In genomic region chr3:95985209-95986000, GRCm38 (mm10) we compare ENCODE assay signal across 8 mouse cellular contexts. TPM values are rescaled to one million over a fixed set of nuclear protein-coding genes. Genes with fewer than 3 reads are reported as not detected.
DNase-seq lines count a peak whose midpoint lies in the region; ATAC-seq and TF ChIP-seq lines count a peak whose summit lies in the region.

No protein-coding gene starts in this region.

- peak overlapping the region; percentile 47 for H3K4me2 ChIP-seq in heart, embryonic 12.5 days
- peak overlapping the region; percentile 43 for H3K4me2 ChIP-seq in kidney, postnatal 0 days (ENCODE audit: low read length)
- H3K4me2 ChIP-seq in lung, postnatal 0 days (replicated peaks; ENCODE audit: low read depth, low read length), result peak overlapping the region; percentile 42

- peak overlapping the region; percentile 53 for H3K4me3 ChIP-seq in embryonic facial prominence, embryonic 10.5 days
- H3K4me3 ChIP-seq in heart, embryonic 12.5 days, result peak overlapping the region; percentile 10
- H3K4me3 ChIP-seq in kidney, postnatal 0 days (replicated peaks; ENCODE audit: low read depth, low read length), result no peak overlapping the region
- H3K4me3 ChIP-seq in lung, postnatal 0 days (ENCODE audit: low read depth, low read length), result 0 out of 2 replicates have a peak overlapping the region, but pooled peaks have one; percentile 5

- H3K4me1 ChIP-seq in embryonic facial prominence, embryonic 10.5 days, result peaks cover 44% of the 10 kb centered on the region
- H3K4me1 ChIP-seq in heart, embryonic 12.5 days (replicated peaks), result peaks cover 52% of the 10 kb centered on the region
- H3K4me1 ChIP-seq in kidney, postnatal 0 days (replicated peaks; ENCODE audit: insufficient read depth, low read length), result 0 out of 2 replicates have a peak, but pooled peaks cover 28% of the 10 kb centered on the region
- peaks cover 17% of the 10 kb centered on the region for H3K4me1 ChIP-seq in lung, postnatal 0 days (ENCODE audit: insufficient read depth, low read depth, low read length)

- peak overlapping the region; percentile 63 for H3K9ac ChIP-seq in heart, embryonic 12.5 days
- H3K9ac ChIP-seq in kidney, postnatal 0 days (ENCODE audit: low read depth, low read length), result 0 out of 2 replicates have a peak overlapping the region, but pooled peaks have one; percentile 2
- H3K9ac ChIP-seq in lung, postnatal 0 days (replicated peaks; ENCODE audit: low read depth), result 0 out of 2 replicates have a peak overlapping the region, but pooled peaks have one; percentile 8

- 0 out of 2 replicates have a peak, but pooled peaks have one; percentile 36 for TF ChIP-seq EP300 in lung, postnatal 0 days (IDR thresholded peaks at IDR 0.05)

- no peaks in the 10 kb centered on the region for H3K9me3 ChIP-seq in embryonic facial prominence, embryonic 10.5 days
- peaks cover 4% of the 10 kb centered on the region; the same call in 1 of the 2 replicates for H3K9me3 ChIP-seq in heart, embryonic 12.5 days (replicated peaks)
- no peaks in the 10 kb centered on the region for H3K9me3 ChIP-seq in kidney, postnatal 0 days (replicated peaks; ENCODE audit: low read length)
- H3K9me3 ChIP-seq in lung, postnatal 0 days (ENCODE audit: low read length), result no peaks in the 10 kb centered on the region

- WGBS in embryonic facial prominence, embryonic 10.5 days, result 2% methylated on average over 12 of the region's 12 CpGs
- 3% methylated on average over 12 of the region's 12 CpGs for WGBS in heart, embryonic 12.5 days
- WGBS in kidney, postnatal 0 days, result 7% methylated on average over 12 of the region's 12 CpGs
- WGBS in lung, postnatal 0 days, result 5% methylated on average over 12 of the region's 12 CpGs

- peaks cover 36% of the 10 kb centered on the region for H3K36me3 ChIP-seq in embryonic facial prominence, embryonic 10.5 days (replicated peaks)
- H3K36me3 ChIP-seq in heart, embryonic 12.5 days, result peaks cover 30% of the 10 kb centered on the region
- H3K36me3 ChIP-seq in kidney, postnatal 0 days (ENCODE audit: insufficient read depth, low read length), result peaks cover 10% of the 10 kb centered on the region; the same call in 1 of the 2 replicates
- no peaks in the 10 kb centered on the region for H3K36me3 ChIP-seq in lung, postnatal 0 days (ENCODE audit: insufficient read depth, low read length)

- peak; percentile 88 for ATAC-seq in heart, embryonic 12.5 days (ENCODE audit: insufficient number of reproducible peaks, low FRiP score)
- peak; percentile 86 for ATAC-seq in kidney, postnatal 0 days (replicated peaks; ENCODE audit: low FRiP score, low read depth)
- ATAC-seq in lung, postnatal 0 days, result peak; percentile 91
- ATAC-seq in erythroid progenitor cell, adult 5-6 weeks (replicated peaks; ENCODE audit: low FRiP score, poor library complexity, severe bottlenecking), result no peak

- no peak for TF ChIP-seq CTCF in kidney, postnatal 0 days (IDR thresholded peaks at IDR 0.05; ENCODE audit: low read depth)
- no peak for TF ChIP-seq CTCF in lung, postnatal 0 days (IDR thresholded peaks at IDR 0.05)

- DNase-seq in urinary bladder, postnatal 25 days (ENCODE audit: low spot score), result peak; percentile 39
- no peak for DNase-seq in urinary bladder, postnatal 36 days (ENCODE audit: low spot score in 2 of 2)
- DNase-seq in embryonic facial prominence, embryonic 10.5 days (ENCODE audit: low spot score), result peak; percentile 85
- peak; percentile 97 for DNase-seq in kidney, postnatal 0 days (ENCODE audit: low spot score)
- peak; percentile 94 for DNase-seq in lung, postnatal 0 days (ENCODE audit: low spot score)
- DNase-seq in ovary, postnatal 10 days (ENCODE audit: low spot score), result peak; percentile 47

- no peaks in the 10 kb centered on the region for H3K27me3 ChIP-seq in embryonic facial prominence, embryonic 10.5 days (replicated peaks; ENCODE audit: low read depth, poor library complexity, severe bottlenecking)
- no peaks in the 10 kb centered on the region for H3K27me3 ChIP-seq in heart, embryonic 12.5 days (replicated peaks)
- H3K27me3 ChIP-seq in kidney, postnatal 0 days (ENCODE audit: insufficient read depth, low read length), result no peaks in the 10 kb centered on the region
- H3K27me3 ChIP-seq in lung, postnatal 0 days (replicated peaks; ENCODE audit: insufficient read depth, low read length), result no peaks in the 10 kb centered on the region

- H3K27ac ChIP-seq in embryonic facial prominence, embryonic 10.5 days (replicated peaks), result peak overlapping the region; percentile 90
- H3K27ac ChIP-seq in heart, embryonic 12.5 days (ENCODE audit: poor library complexity, severe bottlenecking), result peak overlapping the region; percentile 98
- H3K27ac ChIP-seq in kidney, postnatal 0 days, result peak overlapping the region; percentile 58
- peak overlapping the region; percentile 86 for H3K27ac ChIP-seq in lung, postnatal 0 days (ENCODE audit: low read length)

RNA-seq across cellular contexts. Expression of gene Plekho1, which starts 10.4 kb away (rescaled TPM):
- polyA plus RNA-seq in embryonic facial prominence, embryonic 10.5 days (2016; fragmentation: Nextera tagmentation; extraction: Ambion mirVana), result 73.2 and 78.5 TPM in 2 replicates
- polyA plus RNA-seq in heart, embryonic 12.5 days (2016; fragmentation: Nextera tagmentation; extraction: Ambion mirVana), result 76.1 and 80.8 TPM in 2 replicates
- 41.5 and 42.5 TPM in 2 replicates for polyA plus RNA-seq in kidney, postnatal 0 days (2015; fragmentation: Nextera tagmentation; extraction: Ambion mirVana)
- polyA plus RNA-seq in lung, postnatal 0 days (2015; fragmentation: Nextera tagmentation; extraction: Ambion mirVana), result 53.5 and 55.4 TPM in 2 replicates
- 12.6 and 13.4 TPM in 2 replicates for total RNA-seq in erythroid progenitor cell, adult 5-6 weeks (2015; ENCODE audit: low replicate concordance)
- total RNA-seq in erythroid progenitor cell, adult 5-6 weeks (2017; ENCODE audit: low replicate concordance), result 8.6 and 18.6 TPM in 2 replicates

RNA-seq across cellular contexts. Expression of gene Anp32e, which starts 56.4 kb away (rescaled TPM):
- 369 and 371 TPM in 2 replicates for polyA plus RNA-seq in embryonic facial prominence, embryonic 10.5 days (2016; fragmentation: Nextera tagmentation; extraction: Ambion mirVana)
- 222 and 229 TPM in 2 replicates for polyA plus RNA-seq in heart, embryonic 12.5 days (2016; fragmentation: Nextera tagmentation; extraction: Ambion mirVana)
- polyA plus RNA-seq in kidney, postnatal 0 days (2015; fragmentation: Nextera tagmentation; extraction: Ambion mirVana), result 128 and 151 TPM in 2 replicates
- polyA plus RNA-seq in lung, postnatal 0 days (2015; fragmentation: Nextera tagmentation; extraction: Ambion mirVana), result 72.5 and 79.6 TPM in 2 replicates
- total RNA-seq in erythroid progenitor cell, adult 5-6 weeks (2015; ENCODE audit: low replicate concordance), result 153 and 197 TPM in 2 replicates
- 541 and 717 TPM in 2 replicates for total RNA-seq in erythroid progenitor cell, adult 5-6 weeks (2017; ENCODE audit: low replicate concordance)

Comparison
In these comparisons a context has a peak if more than half of its experiments do, and no peak if none do; other contexts are left out.
1. DNase-seq: peak in urinary bladder, postnatal 25 days (single experiment), embryonic facial prominence, embryonic 10.5 days (single experiment), kidney, postnatal 0 days (single experiment), lung, postnatal 0 days (single experiment) and ovary, postnatal 10 days (single experiment); none in urinary bladder, postnatal 36 days (0 of 2).
2. H3K9ac ChIP-seq: peak in every context shown above with its lines; median percentile 63 in heart, embryonic 12.5 days; 8 in lung, postnatal 0 days; 2 in kidney, postnatal 0 days.
3. Peak in every context shown above with its lines, with median percentiles within 50 percentile points of each other: H3K27ac ChIP-seq and H3K4me2 ChIP-seq.